Mouse (Mus musculus) urinary bladder, adult 18-20 months (tissue): ENCODE results near the gene Gramd4.
"Not testable (repeated sequence)": the region's sequence is repeated elsewhere in the genome, so short reads cannot be mapped to it uniquely, and the experiment has no call there.

ENCODE experiments used
- DNase-seq, 2 experiments: peaks; one replicate each; pipeline ENCODE4 v3.0.0; 2022; ENCODE audit warnings: low spot score in 2 of 2, mixed read lengths in 2 of 2

Gramd4 gene

DNA sequence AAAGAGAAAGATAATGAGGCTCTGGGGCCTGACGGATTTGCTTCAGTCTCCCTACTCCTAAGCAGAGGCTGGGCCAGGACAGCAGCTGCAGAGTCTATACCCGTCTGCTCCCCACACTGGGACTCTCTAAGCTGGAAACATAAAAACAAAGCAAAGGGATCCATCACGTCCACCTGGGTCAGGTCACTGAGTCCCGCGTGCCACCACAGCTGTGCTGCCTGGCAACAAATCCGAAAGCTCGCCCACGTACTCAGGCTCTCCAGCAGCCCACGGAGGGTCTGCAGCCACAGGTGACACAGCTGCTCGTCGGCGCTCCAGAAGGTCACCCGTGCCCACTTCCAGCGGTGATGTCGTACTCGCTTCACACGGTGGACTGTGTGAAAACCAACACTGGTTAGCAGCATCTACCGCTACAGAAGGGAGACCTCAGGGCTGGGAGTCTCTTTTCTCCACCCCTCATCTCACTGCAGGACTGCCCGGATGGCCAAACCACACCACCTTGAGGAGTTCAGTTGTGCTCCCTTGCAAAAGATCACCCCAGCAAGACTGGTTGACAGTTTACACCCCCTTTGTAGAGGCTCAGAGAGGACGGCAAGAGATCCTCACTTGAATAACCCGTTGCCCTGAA is 107.3 kb downstream of the Gramd4 start:
- DNase-seq = no peak

DNA sequence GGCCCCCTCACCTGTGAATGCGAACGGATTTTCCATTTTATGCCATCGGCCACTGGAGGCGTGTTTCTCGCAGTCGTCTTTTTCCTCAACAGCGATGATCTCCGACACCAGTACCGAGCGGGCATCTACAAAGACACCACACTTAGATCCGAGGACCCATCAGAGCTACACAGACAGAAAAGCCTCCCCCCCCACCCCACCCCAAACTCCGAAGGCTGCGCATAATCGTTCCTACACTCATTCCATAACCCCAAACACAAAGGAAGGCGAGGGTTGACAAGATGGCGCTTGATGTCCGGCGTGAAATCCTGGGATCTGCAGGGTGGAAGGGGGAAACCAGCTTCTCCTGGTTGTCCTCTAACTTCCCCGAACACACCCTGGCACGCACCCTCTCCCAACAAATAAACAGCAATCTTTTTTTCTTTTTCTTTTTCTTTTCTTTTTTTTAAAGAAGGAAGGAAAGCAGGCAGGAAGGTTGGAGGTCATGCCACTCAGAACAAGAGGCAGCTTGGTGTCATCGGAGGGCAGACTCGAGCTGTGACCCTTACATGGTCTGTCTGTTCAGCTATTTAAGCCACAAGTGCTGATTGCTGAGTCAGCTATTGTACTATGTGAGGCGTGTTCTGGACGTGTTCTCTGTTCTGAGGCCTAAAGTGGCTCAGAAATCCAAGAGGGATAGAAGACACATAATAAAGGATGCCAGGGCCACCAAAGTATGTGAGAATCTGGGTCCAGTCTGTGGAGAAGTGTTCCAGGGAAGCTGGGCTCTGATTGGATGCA is 108.5 kb downstream of the Gramd4 start:
- no peak for DNase-seq

DNA sequence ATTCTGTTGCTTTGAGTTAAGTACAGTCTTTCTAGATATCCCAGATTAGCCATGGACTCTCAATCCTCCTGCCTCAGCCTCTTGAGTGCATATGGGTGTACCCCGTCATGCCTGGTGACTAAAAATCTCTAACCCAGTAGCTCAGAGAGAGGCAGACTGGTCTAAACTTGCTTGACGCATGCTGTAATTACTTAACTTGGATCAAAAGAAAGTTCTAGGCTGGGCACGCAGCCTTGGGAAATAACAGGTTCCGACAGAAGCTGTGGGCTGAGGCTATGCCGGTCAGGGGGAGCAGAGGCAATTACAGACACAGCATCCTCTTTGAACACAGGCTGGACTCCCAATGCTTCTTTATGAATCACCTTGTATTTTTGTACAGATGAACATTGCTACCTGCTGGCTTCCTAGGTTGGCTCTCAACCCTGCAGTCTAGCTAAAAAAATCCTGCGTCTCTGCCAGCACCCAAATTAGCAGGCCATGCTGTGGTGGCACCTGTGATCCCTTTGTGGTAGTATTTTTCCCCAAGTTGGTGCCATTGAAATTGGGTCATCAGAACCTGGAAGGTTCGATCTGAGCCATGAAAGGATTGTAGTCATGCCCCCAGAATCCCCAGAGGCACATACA is 109.6 kb downstream of the Gramd4 start:
- no peak for DNase-seq

DNA sequence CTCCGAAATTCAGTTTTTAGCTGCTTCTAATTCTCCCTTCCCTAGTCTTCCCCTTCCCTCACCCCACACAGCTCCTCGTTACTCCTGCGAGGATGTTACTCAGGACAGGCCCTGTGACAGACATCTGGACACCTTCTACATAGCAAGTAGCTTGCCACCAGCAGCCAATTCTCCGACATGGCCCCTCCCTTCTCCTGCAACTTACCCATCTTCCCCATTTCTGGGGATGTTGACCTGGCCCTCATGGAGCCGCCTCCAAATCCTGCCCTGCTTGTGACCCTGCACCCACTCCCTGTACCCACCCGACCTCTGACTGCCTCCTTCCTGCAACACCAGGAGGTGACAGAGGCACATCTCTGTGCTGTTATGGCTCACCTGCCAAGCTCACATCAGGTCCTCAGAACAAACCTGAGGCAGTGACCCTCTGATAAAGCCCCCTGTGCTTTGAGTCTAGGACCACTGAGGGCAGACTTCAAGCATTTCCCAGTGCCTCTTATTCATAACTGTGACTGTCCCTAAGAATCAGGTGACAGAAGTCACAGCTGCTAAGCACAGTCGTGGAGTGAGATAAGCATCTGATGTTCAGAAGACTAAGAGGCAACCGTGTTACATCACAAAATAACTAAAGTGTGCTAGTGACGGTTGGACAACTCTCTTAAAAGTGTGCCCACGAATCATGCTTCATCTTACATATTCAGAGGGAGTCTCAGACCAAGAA is 110.5 kb downstream of the Gramd4 start:
- DNase-seq = no peak

DNA sequence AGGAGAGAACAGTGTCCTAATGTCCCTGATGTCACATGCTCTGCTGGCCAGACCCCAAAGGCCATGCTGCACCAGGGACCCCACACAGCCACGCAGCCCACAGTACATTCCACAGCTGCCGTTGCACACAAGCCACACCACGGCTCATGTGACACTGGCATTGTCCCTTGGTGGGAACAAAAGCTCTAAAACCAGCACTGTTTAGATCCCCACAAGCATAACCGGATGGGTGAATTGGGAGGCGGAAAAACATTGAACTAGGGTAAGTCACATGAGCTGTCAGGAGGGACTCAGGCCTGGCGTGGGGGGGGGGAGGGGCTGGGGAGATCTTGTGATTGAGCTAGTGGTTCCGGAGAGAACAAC is 111.0 kb downstream of the Gramd4 start:
- no peak for DNase-seq

DNA sequence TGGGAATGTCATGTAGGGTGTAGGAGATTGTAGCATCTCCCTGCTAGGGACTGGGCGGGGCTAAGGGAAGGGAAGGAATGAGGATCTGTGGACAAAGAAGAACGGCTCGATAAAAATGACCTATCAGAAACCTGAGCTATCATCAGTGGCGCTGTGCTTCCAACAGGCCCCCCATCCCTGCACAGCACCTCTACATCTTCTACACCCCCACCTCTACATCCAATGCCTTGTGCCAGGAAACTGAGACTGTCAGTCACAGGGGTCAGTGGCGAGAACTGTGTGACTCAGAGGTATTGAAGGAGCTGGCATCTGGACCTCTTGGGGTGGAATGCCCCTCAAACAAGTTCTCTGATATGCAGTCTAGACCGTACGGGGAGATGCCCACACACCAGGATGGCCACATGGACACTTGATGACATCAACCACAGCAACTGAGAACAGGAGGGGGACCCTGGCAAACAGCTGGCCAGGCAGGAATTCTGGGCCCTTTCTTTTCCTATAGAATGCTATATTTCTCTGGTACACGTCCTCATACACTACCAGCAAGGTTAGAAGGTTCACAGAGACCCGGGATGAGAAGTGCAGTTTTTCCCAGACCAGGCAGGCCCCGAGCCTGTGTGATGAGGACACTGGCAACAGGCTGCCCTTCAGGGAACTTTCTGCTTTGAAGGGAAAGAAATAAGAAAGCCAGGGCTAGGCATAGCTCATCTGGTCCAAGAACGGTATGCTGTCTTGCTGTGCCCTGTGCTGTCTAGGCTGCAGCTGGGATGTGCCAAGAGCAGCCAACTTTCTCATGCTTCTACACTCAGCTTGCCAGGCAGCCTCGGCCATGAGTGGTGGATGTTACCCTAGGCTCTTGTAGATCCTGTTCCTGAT is 111.7 kb downstream of the Gramd4 start:
- no peak for DNase-seq

DNA sequence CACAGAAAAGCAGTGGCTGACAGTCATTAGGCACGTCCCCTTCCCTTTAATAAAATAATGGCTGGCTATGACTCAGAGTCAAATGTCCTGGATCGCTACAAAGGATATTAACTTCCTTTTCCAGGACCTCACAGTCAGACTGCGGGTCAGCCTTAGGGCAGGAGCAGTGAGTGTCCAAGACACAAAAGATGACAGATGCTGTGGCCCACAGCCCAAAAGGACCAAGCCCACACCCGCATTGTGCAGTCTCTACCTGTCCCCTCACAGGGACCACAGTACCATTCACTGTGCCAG is 112.3 kb downstream of the Gramd4 start:
- no peak for DNase-seq

DNA sequence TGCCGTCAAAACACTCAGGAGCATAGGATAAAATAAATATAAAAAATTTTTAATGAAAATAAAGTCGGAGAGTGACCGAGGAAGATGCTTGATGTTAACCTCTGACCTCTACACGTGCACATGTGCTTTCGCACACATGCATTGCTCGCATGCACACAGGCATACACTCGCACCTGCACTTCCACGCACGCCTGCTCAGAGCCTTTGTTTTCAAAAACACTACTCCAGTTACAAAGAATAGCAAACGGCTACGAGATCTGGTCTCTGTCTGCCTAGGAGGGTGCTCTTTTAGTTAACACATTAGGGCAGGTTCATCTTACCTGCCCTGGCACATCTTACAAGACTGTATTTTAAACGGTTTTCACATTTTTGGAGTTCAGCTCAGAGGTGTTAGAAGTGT is 113.8 kb downstream of the Gramd4 start:
- no peak for DNase-seq

DNA sequence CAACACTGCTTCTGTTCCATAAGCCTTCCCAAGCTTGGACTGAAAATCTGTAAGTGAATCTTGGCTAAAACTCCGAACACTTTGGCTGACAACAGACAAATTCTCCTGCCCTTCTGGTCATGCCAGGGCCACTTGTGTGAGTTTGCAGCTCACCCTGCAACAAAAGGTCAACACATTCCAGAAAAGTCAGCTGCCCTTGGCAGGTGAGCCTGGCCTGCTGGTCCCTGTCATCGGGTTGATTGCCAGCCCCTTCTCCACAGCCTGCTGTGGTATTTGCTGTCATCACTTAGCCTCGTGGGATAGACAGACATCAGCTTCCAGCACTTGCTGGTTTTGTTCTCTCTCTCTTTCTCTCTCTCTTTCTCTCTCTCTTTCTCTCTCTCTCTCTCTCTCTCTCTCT is 114.6 kb downstream of the Gramd4 start:
- no peak for DNase-seq

DNA sequence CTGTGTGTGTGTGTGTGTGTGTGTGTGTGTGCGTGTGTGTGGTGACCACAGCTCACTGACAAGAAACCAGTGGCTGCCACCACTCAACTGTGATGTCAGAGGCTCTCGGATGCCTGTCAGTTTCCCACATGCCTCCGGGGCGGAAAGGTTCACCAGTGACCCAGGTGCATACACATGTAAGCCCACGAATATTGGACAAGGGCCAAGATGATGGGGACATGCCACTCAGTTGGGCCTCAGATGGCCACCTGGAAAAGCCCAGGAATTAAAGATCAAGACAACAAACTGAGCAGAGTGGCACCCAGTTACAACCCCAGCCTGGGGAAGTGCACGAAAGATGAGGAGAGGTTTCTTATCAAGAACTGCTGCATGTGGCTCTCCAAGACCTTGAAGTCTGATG is 115.0 kb downstream of the Gramd4 start:
- DNase-seq = no peak

DNA sequence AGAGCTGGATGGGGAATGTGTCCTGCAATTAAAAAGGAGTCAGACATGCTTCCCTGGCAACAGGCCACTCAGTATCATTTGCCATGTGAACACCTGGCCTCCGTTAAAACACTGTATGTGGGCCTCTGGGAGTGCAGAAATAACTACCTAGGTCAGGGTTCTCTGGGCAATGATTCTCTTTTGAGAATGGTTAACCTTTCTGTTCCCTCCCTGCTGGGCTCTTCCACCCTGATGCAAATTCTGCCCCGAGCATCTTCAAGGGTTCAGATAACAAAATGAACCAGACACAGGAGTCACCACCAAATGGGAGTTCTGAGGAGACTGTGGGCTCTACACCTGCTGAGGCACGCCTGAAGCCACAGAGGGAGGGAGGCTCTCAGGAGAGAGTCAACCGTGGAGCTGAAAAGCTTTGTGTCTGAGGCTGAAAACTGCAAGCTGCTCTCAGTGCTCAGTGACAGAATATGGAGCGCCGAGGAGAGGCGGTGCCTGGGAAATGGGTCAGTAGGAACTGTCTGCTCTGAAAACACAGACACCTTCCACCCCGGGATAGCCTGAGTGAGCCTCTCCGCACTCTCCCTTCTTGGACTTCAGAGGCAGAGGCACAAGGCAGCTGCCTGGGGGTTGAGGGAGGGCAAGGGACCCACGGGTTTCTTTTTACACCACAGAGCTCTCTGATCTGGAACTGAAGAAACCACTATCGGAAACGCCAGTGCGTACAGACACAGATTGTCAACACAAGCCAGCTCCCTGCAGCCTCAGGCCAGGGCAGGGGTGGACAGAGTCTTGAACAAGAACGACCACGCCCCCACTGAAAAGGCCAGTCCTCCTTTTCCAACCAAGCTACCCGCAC is 115.9 kb downstream of the Gramd4 start:
- DNase-seq = no peak

DNA sequence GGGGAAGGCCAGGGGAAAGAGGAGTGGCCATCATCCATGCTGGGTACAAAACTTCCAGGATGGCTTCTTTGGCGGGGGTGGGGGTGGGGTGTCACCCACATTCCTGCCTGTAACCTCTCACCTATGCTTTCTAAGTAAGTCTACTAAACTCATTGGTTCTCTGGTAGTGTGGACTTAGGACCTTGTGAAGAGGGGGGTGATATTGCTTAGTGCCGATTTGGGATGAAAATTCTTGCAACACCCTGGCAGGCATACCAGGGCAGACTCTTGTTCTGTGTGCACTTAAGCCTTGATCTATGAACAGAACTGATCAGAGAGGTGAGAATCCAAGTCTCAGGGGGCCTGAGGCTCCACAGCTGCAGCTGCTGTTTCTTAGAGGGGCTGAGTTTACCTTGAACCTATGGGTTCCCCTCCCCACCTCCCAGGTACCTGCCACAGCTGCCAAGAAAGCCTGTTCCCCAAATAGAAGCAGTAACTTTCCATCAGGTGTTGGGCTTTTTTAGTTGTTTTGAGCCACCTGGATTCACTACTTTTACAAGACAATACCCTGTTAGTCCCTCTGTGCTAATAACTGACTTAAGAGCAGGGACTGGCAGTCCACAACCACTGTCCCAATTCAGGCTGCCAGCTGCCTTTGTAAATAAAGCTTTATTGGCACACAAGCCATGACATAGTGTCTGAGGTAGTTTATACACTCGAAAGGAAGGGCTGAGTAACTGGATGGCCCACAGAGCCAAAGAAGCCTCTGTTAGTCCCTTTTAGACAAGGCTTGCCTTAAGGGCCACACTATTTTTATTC is 118.0 kb downstream of the Gramd4 start:
- no peak for DNase-seq

DNA sequence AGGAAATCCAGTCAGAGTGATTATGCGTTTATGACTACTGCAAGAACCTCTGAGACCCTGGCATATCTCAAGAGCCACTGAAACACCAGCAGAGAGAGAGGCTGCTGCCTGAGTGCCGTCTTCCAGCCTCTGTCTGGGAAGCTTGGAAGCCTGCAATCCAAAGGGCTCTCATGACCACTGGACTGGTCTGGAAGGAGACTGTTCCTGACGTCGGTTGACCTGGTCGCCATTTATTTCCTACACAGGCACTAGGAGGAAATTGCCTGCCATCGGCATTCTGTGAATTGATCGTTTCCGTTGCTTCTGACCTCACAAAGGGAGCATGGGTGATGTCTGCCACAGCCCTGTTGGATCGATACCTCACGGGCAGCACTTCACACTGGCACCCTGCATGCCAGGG is 118.7 kb downstream of the Gramd4 start:
- no peak for DNase-seq

DNA sequence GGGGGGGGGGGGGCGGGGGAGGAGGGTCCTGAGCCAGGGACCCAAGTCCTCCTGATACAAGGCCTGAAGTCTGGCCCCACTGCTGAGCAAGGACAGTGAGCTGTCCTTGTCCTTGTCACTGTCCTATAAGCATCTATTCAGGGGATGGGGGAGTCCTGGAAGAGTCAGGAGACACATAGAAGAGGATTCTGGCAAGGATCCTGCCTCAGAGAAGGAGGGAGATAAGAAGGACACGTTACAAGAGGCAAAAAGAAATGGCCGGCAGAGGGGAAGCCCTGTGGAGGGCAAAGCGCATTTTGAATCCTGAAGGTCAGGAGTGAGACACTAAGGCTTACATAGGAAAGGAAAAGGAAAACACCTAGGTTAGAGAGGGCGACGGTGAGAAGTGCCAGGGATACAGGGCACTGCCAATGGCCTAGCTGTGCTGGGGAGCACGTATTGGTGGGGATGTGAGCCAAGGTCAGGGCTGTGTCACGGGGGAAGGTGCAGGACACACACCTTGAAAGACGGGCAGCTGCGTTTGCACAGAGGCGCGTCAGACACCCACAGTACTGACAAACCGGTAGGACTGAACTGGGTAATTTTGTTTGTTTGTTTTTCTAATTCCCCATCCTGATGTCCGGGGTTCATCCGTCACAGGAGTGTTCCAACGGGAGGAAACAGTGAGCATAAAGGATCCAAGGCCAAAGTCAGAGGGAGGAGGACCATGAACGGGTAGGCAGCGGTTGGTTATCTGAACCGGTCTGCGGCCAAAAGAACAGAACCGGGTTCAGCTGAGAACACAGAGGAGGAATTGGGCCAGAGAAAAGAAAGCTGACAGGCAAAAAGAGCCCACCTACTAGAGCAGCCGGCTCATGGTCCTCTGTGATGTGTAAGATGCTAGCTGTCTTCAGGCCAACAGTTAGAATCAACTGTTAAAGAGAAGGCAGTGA is 119.5 kb downstream of the Gramd4 start:
- DNase-seq = no peak

DNA sequence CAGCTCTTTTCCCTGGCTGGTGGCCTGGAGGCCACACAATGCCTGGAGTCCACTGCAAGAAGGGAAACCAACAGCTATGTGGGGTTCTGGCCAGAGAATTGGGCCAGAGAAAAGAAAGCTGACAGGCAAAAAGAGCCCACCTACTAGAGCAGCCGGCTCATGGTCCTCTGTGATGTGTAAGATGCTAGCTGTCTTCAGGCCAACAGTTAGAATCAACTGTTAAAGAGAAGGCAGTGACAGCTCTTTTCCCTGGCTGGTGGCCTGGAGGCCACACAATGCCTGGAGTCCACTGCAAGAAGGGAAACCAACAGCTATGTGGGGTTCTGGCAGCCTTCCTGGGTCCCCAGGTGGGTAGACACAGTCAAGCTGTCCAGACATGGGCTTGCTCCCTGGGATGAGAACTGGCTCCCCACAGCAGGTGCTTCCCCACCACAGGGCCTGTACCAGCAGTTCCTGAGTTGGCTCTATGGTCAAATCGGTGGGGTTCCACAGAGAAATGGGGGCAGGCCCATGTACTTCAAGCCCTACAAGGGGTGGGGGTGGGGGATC is 120.3 kb downstream of the Gramd4 start:
- not testable (repeated sequence) for DNase-seq

DNA sequence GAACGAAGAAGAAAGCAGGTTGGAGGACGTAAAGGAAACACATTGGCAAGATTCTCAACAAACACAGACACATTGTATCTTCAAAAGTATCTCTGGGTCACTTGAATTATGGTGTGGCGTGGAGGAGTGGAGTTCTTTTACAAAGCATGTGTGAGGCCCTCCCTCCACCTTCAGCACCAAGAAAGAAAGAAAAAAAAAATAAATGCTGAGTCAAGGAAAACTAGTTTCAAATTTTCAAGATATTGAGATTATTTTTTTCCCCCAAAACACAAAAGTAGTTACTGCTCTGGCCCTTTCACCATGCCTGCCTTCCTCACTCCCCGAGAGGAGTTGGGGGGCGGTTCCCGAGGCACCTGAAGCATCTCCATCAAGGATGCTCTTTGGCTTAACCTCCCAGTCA is 121.1 kb downstream of the Gramd4 start:
- DNase-seq = no peak

DNA sequence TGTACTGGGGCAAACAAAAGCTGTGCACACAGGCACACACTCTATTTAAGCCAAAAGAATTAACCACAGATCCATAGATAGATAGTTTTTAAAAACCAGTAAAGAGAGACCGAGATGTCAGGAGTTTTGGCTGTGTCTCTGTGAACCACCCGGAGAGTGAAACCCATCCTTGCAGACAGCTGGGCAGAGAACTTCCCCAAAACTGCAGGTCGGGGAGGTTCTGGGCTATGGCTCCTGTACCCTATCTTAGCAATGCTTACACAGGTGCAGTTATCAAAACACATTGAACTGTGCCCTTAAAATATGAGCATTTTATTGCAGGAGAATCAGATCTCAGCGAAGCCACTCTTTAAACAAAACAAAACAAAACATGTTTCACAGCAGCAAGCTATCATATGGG is 122.9 kb downstream of the Gramd4 start:
- DNase-seq = no peak

DNA sequence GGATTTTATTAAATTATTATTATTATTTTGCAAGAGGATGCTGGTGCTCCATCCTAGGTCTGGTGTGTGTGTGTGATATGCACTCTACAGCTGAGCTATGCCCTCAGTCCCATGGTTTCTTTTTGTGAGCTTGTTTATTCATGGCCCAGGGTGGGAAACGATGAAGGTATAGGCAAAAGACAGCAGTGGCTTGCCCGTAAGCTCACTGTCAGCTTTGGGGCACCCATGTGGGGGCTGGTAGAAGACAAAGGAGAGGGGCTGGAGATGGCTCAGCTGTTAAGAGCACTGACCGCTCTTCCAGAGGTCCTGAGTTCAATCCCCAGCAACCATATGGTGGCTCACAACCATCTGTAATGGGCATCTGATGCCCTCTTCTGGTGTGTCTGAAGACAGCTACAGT is 123.8 kb downstream of the Gramd4 start:
- DNase-seq = not testable (repeated sequence)
